Mouse (Mus musculus): ENCODE measurements around the gene Hs6st3.

DNA sequence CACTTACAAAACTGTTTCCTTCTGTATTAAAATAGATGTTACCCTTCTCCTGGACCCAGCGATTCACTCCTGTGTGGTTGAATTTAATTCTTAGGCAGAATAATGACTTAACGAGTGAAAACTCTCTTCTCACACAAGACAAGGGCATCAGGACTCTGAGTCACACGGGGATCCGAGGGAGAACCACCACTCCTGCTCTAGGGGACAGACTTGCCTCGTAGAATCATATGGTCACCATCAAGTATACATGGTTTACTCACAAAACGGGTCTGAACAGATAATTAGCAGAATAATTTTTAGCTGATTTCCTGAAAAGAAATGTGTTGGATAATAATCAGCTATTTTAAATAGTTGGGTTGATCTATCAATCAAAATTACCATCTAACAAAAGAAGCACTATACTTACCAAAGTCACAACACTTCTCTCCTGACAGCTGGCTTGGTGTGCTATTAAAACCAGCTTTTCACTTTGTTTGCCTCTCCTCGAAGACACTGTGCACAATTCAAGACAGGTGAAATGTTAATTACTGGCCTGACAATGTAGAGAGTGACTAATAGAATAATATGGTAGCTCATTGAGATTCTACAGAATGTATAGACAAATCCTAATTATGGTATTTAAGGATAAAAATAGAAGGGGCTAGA lies 593.4 kb downstream of the Hs6st3 start:
- no peak for TF ChIP-seq CTCF (conservative IDR thresholded peaks at IDR 0.05; ENCODE audit: low read length)
- no peak for TF ChIP-seq POU5F1 (IDR thresholded peaks at IDR 0.05; ENCODE audit: borderline replicate concordance, low read length)
- no peak for TF ChIP-seq NANOG (IDR thresholded peaks at IDR 0.05; ENCODE audit: borderline replicate concordance, low read length)
